Mouse (Mus musculus): Measurements from ENCODE around the gene Itga7. TPM values are rescaled to one million over a fixed set of nuclear protein-coding genes. Genes with fewer than 3 reads are reported as not detected.

Gene Itga7
- polyA plus RNA-seq, 1 experiment from 2014 or later, result 3.7 TPM

- no peak overlapping the region for H3K4me3 ChIP-seq (ENCODE audit: control insufficient read depth in 1 of 2, insufficient read depth in 1 of 2, low read depth in 1 of 2, low read length in 2 of 2)
- H3K9ac ChIP-seq (ENCODE audit: low read length), result no peak overlapping the region
- ATAC-seq (ENCODE audit: insufficient number of reproducible peaks, insufficient read depth, low FRiP score, low read depth), result no peak
- peaks cover 9% of the 10 kb centered on the region for H3K27me3 ChIP-seq (ENCODE audit: control insufficient read depth, insufficient read depth, low read length)
- H3K9me3 ChIP-seq (ENCODE audit: control insufficient read depth, low read length), result no peaks in the 10 kb centered on the region
- H3K36me3 ChIP-seq (ENCODE audit: control insufficient read depth, insufficient read depth, low read length), result no peaks in the 10 kb centered on the region
- H3K4me1 ChIP-seq (ENCODE audit: control insufficient read depth in 2 of 2, insufficient read depth in 2 of 2, low read length in 2 of 2), result peaks cover 17 to 35% of the 10 kb centered on the region in 2 experiments
- no peak overlapping the region for H3K4me2 ChIP-seq (ENCODE audit: low read length)
- no peak overlapping the region for H3K27ac ChIP-seq (replicated peaks in 1 of 2; ENCODE audit: control insufficient read depth in 1 of 2, insufficient read depth in 1 of 2, low read depth in 2 of 2, low read length in 2 of 2)
- 31% methylated on average over 4 of the region's 4 CpGs for WGBS
These were observed 5.3 kb upstream of the Itga7 start for GRCm38 (mm10) chr10:128928356-128928755.

DNA sequence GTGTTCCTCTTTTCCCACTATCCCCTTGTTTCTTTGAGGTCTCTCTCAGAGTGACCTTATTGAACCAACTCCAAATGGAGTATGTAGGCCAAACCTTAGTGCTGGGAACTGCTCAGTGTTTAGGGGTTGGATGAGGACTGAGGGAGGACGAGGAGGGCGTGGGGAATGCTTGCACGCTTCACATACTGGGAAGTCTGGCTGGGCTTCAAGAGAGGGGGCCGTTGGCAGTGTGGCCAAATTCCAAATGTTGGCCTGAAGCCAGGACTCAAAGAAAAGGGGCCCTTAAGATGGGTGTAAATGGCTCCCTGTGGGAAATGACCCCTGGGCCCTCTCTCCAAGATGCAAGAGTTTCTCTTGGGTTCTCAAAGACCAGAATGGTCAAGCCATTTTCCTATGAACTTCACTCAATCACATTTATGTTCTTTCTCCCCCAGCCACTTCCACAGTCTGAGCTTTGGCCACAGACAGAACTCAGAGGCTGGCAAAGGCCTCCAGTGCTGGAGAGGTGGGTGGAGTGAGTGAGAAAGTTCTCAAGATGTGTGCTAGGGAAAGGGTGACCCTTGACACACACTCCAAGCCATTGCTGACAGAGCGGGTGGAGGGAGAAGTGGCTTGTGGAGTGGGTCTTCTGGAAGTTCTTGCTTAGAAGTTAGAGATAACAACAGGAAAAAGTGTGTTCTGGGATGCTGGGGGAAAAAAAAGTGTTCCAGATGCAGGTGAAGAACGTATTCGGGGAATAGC, 3.8 kb upstream of the Itga7 start:
- no peak overlapping the region for H3K9ac ChIP-seq (ENCODE audit: low read length)
- H3K4me2 ChIP-seq (ENCODE audit: low read length), result no peak overlapping the region
- peaks cover 22% of the 10 kb centered on the region for H3K27me3 ChIP-seq (ENCODE audit: control insufficient read depth, insufficient read depth, low read length)
- WGBS, result 49% methylated on average over 7 of the region's 7 CpGs
- no peak overlapping the region for H3K4me3 ChIP-seq (ENCODE audit: control insufficient read depth in 1 of 2, insufficient read depth in 1 of 2, low read depth in 1 of 2, low read length in 2 of 2)
- peaks cover 21 to 39% of the 10 kb centered on the region in 2 experiments for H3K4me1 ChIP-seq (ENCODE audit: control insufficient read depth in 2 of 2, insufficient read depth in 2 of 2, low read length in 2 of 2)
- H3K36me3 ChIP-seq (ENCODE audit: control insufficient read depth, insufficient read depth, low read length), result no peaks in the 10 kb centered on the region
- no peak for ATAC-seq (ENCODE audit: insufficient number of reproducible peaks, insufficient read depth, low FRiP score, low read depth)
- no peak overlapping the region for H3K27ac ChIP-seq (replicated peaks in 1 of 2; ENCODE audit: control insufficient read depth in 1 of 2, insufficient read depth in 1 of 2, low read depth in 2 of 2, low read length in 2 of 2)
- no peaks in the 10 kb centered on the region for H3K9me3 ChIP-seq (ENCODE audit: control insufficient read depth, low read length)

- 23% methylated on average over 2 of the region's 2 CpGs for WGBS
- H3K4me3 ChIP-seq (ENCODE audit: control insufficient read depth in 1 of 2, insufficient read depth in 1 of 2, low read depth in 1 of 2, low read length in 2 of 2), result no peak overlapping the region
- H3K27me3 ChIP-seq (ENCODE audit: control insufficient read depth, insufficient read depth, low read length), result peaks cover 33% of the 10 kb centered on the region
- 0 out of 4 replicates have a peak overlapping the region, but pooled peaks of 1 of the 2 experiments have one; percentile 4 for H3K27ac ChIP-seq (replicated peaks in 1 of 2; ENCODE audit: control insufficient read depth in 1 of 2, insufficient read depth in 1 of 2, low read depth in 2 of 2, low read length in 2 of 2)
- no peak overlapping the region for H3K9ac ChIP-seq (ENCODE audit: low read length)
- peak overlapping the region; percentile 7; the same call in 1 of the 2 replicates for H3K4me2 ChIP-seq (ENCODE audit: low read length)
- peaks cover 21 to 41% of the 10 kb centered on the region in 2 experiments for H3K4me1 ChIP-seq (ENCODE audit: control insufficient read depth in 2 of 2, insufficient read depth in 2 of 2, low read length in 2 of 2)
- no peaks in the 10 kb centered on the region for H3K36me3 ChIP-seq (ENCODE audit: control insufficient read depth, insufficient read depth, low read length)
- no peak for ATAC-seq (ENCODE audit: insufficient number of reproducible peaks, insufficient read depth, low FRiP score, low read depth)
- H3K9me3 ChIP-seq (ENCODE audit: control insufficient read depth, low read length), result no peaks in the 10 kb centered on the region
These were observed 2.2 kb upstream of the Itga7 start for GRCm38 (mm10) chr10:128931441-128931840.

DNA sequence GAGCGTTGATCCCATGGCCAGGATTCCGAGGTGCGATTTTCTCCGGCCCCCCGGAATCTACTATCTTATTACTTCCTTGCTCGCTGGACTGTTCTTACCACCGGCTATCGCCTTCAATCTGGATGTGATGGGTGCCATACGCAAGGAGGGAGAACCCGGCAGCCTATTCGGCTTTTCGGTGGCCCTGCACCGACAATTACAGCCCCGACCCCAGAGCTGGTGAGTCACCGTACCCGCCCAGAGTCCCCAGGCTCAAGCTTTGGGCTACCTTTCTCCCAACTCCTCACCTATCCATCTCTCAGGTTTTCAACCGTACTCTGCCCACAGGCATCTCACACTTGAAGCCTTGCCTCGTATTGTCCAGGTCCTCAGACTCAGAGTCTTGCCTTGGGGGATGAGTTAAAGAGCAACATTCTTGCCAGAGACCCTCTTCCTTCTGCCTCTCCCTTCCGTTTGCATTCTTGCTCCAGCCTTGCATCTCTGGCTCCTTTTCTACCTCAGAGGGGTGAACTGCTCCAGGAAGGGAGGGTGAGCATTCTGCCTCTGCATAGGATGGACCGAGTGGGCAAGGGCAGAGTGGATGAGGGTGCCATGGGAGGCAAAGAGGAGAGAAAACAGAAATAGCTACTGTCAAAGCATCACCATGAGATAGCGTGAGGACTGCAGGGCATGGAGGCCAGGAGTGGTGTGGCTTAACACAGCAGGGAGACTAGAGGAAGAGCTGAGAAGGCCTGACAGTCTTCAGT, 531 bp downstream of the Itga7 start:
- H3K27ac ChIP-seq (replicated peaks in 1 of 2; ENCODE audit: control insufficient read depth in 1 of 2, insufficient read depth in 1 of 2, low read depth in 2 of 2, low read length in 2 of 2), result no peak overlapping the region
- H3K36me3 ChIP-seq (ENCODE audit: control insufficient read depth, insufficient read depth, low read length), result no peaks in the 10 kb centered on the region
- peaks cover 21 to 41% of the 10 kb centered on the region in 2 experiments for H3K4me1 ChIP-seq (ENCODE audit: control insufficient read depth in 2 of 2, insufficient read depth in 2 of 2, low read length in 2 of 2)
- peaks cover 33% of the 10 kb centered on the region for H3K27me3 ChIP-seq (ENCODE audit: control insufficient read depth, insufficient read depth, low read length)
- peak overlapping the region; percentile 54 for H3K9ac ChIP-seq (ENCODE audit: low read length)
- no peaks in the 10 kb centered on the region for H3K9me3 ChIP-seq (ENCODE audit: control insufficient read depth, low read length)
- no peak for ATAC-seq (ENCODE audit: insufficient number of reproducible peaks, insufficient read depth, low FRiP score, low read depth)
- 2% methylated on average over 21 of the region's 21 CpGs for WGBS
- peak overlapping the region; percentile 89 for H3K4me2 ChIP-seq (ENCODE audit: low read length)
- peak overlapping the region; percentile 44 to 50 for H3K4me3 ChIP-seq (ENCODE audit: control insufficient read depth in 1 of 2, insufficient read depth in 1 of 2, low read depth in 1 of 2, low read length in 2 of 2)

GRCm38 (mm10) chr10:128934997-128935787, 1.6 kb downstream of the Itga7 start:
- H3K4me3 ChIP-seq (ENCODE audit: control insufficient read depth in 1 of 2, insufficient read depth in 1 of 2, low read depth in 1 of 2, low read length in 2 of 2), result no peak overlapping the region
- H3K9me3 ChIP-seq (ENCODE audit: control insufficient read depth, low read length), result no peaks in the 10 kb centered on the region
- H3K36me3 ChIP-seq (ENCODE audit: control insufficient read depth, insufficient read depth, low read length), result no peaks in the 10 kb centered on the region
- no peak overlapping the region for H3K27ac ChIP-seq (replicated peaks in 1 of 2; ENCODE audit: control insufficient read depth in 1 of 2, insufficient read depth in 1 of 2, low read depth in 2 of 2, low read length in 2 of 2)
- H3K9ac ChIP-seq (ENCODE audit: low read length), result no peak overlapping the region
- peaks cover 33% of the 10 kb centered on the region for H3K27me3 ChIP-seq (ENCODE audit: control insufficient read depth, insufficient read depth, low read length)
- ATAC-seq (ENCODE audit: insufficient number of reproducible peaks, insufficient read depth, low FRiP score, low read depth), result no peak
- peak overlapping the region; percentile 89; the same call in 1 of the 2 replicates for H3K4me2 ChIP-seq (ENCODE audit: low read length)
- WGBS, result 44% methylated on average over 7 of the region's 7 CpGs
- peaks cover 15 to 36% of the 10 kb centered on the region in 2 experiments for H3K4me1 ChIP-seq (ENCODE audit: control insufficient read depth in 2 of 2, insufficient read depth in 2 of 2, low read length in 2 of 2)

DNA sequence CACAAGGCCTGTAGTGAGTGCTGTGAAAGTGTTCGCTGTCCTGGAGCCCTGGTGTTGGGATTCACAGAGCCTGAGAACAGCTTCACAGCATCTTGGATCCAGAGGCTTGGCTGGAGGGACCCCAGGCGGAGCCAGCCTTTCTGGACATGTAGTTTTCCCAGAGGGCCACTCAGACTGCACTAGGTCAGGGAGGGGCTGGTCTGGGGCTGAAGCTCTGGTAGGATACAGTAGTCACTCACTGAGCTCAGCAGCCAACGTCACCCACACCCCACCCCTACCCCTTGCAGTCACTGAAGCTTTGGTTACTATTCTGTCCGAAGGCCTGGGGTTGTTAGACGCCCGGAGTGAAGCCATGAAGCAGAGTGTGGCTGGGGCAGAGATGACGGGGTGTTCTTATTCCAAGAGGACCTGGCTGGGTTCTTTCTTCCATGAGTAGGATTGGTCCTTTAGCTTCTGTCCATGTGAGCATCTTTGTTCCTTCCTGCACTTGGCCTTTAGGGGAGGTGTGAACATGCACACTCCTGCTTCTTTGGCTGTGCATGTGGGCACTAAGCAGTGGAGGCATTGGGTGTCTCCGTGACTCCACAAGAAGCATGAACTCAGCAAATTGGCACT, 2.3 kb downstream of the Itga7 start:
- peaks cover 15 to 36% of the 10 kb centered on the region in 2 experiments for H3K4me1 ChIP-seq (ENCODE audit: control insufficient read depth in 2 of 2, insufficient read depth in 2 of 2, low read length in 2 of 2)
- peaks cover 33% of the 10 kb centered on the region for H3K27me3 ChIP-seq (ENCODE audit: control insufficient read depth, insufficient read depth, low read length)
- H3K36me3 ChIP-seq (ENCODE audit: control insufficient read depth, insufficient read depth, low read length), result no peaks in the 10 kb centered on the region
- WGBS, result 72% methylated on average over 8 of the region's 8 CpGs
- no peak overlapping the region for H3K4me3 ChIP-seq (ENCODE audit: control insufficient read depth in 1 of 2, insufficient read depth in 1 of 2, low read depth in 1 of 2, low read length in 2 of 2)
- no peak for ATAC-seq (ENCODE audit: insufficient number of reproducible peaks, insufficient read depth, low FRiP score, low read depth)
- no peak overlapping the region for H3K27ac ChIP-seq (replicated peaks in 1 of 2; ENCODE audit: control insufficient read depth in 1 of 2, insufficient read depth in 1 of 2, low read depth in 2 of 2, low read length in 2 of 2)
- H3K4me2 ChIP-seq (ENCODE audit: low read length), result no peak overlapping the region
- H3K9ac ChIP-seq (ENCODE audit: low read length), result no peak overlapping the region
- no peaks in the 10 kb centered on the region for H3K9me3 ChIP-seq (ENCODE audit: control insufficient read depth, low read length)

Measured in heart, embryonic 14.5 days (tissue).